Mouse (Mus musculus): ENCODE results near the gene Fut7. TPM values are rescaled to one million over a fixed set of nuclear protein-coding genes. Genes with fewer than 3 reads are reported as not detected.

The Fut7 gene
- polyA plus RNA-seq, 1 experiment from 2014 or later = 0.53 TPM

GRCm38 (mm10) chr2:25428442-25429236 lies 5.6 kb downstream of the Fut7 start, which contains the start of gene Abca2:
Gene Abca2 (plus strand): TSS chr2:25428703.
- under 1% methylated on average over 69 of the region's 89 CpGs for WGBS
- H3K4me2 ChIP-seq (replicated peaks) = peak within 1 kb of the TSS; percentile 80
- H3K4me1 ChIP-seq = peaks cover 31% of the 10 kb centered on the region
- peak within 1 kb of the TSS; percentile 63 for H3K4me3 ChIP-seq
- peak; percentile 89 for ATAC-seq (ENCODE audit: low FRiP score)
- peak within 1 kb of the TSS; percentile 86 for H3K9ac ChIP-seq
- H3K27ac ChIP-seq = peak within 1 kb of the TSS; percentile 82
- no peaks in the 10 kb centered on the region for H3K9me3 ChIP-seq (replicated peaks)
- H3K27me3 ChIP-seq = peaks cover 54% of the 10 kb centered on the region
- H3K36me3 ChIP-seq = peaks cover 5% of the 10 kb centered on the region; the same call in 1 of the 2 replicates

GRCm38 (mm10) chr2:25429435-25430180 lies 6.5 kb downstream of the Fut7 start:
- H3K9me3 ChIP-seq (replicated peaks) = no peaks in the 10 kb centered on the region
- ATAC-seq (ENCODE audit: low FRiP score) = no peak
- peak overlapping the region; percentile 80 for H3K4me2 ChIP-seq (replicated peaks)
- H3K9ac ChIP-seq = peak overlapping the region; percentile 86
- peaks cover 45% of the 10 kb centered on the region for H3K27me3 ChIP-seq
- H3K4me3 ChIP-seq = peak overlapping the region; percentile 63
- no peak overlapping the region for H3K27ac ChIP-seq
- 75% methylated on average over 5 of the region's 5 CpGs for WGBS
- H3K4me1 ChIP-seq = peaks cover 31% of the 10 kb centered on the region
- H3K36me3 ChIP-seq = peaks cover 9% of the 10 kb centered on the region; the same call in 1 of the 2 replicates

GRCm38 (mm10) chr2:25430395-25431233 lies 7.5 kb downstream of the Fut7 start:
- 56% methylated on average over 17 of the region's 17 CpGs for WGBS
- H3K4me1 ChIP-seq = peaks cover 31% of the 10 kb centered on the region
- no peak overlapping the region for H3K9ac ChIP-seq
- ATAC-seq (ENCODE audit: low FRiP score) = peak; percentile 7; the same call in 1 of the 2 replicates
- no peaks in the 10 kb centered on the region for H3K9me3 ChIP-seq (replicated peaks)
- H3K4me3 ChIP-seq = no peak overlapping the region; the same call in 1 of the 2 replicates
- H3K36me3 ChIP-seq = peaks cover 17% of the 10 kb centered on the region
- peaks cover 35% of the 10 kb centered on the region for H3K27me3 ChIP-seq
- H3K4me2 ChIP-seq (replicated peaks) = peak overlapping the region; percentile 80
- H3K27ac ChIP-seq = no peak overlapping the region

DNA sequence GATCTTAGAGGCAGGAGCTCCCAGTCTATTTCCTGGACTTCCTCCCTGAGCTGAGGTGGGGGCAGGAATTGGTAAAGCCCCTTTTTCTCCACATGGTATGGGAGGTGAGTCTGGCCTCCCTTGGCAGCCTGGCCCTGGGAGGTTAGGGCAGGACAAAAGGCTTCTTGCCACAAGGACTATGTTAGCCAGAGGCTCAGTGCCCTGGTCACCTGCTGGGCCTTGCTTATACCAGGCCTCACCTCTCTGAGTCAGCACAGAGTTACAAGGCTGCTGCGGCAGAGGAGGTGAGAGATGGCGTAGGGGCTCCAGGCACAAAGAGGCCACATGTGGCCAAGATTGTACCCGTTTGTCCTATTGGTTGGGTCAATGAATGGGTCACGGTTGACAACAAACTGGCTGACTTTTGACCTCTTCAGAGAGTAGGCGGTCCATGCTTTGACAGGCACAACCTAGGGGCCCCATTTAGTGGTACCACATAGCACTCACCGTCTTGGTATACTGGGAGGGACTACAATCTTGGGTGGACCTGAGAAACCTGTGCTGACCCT lies 8.3 kb downstream of the Fut7 start:
- no peaks in the 10 kb centered on the region for H3K9me3 ChIP-seq (replicated peaks)
- no peak for ATAC-seq (ENCODE audit: low FRiP score)
- H3K4me1 ChIP-seq = peaks cover 31% of the 10 kb centered on the region
- H3K27ac ChIP-seq = no peak overlapping the region
- H3K36me3 ChIP-seq = peaks cover 25% of the 10 kb centered on the region
- no peak overlapping the region; the same call in 1 of the 2 replicates for H3K4me3 ChIP-seq
- no peak overlapping the region for H3K4me2 ChIP-seq (replicated peaks)
- 41% methylated on average over 6 of the region's 6 CpGs for WGBS
- H3K27me3 ChIP-seq = peaks cover 28% of the 10 kb centered on the region
- H3K9ac ChIP-seq = no peak overlapping the region

- peaks cover 24% of the 10 kb centered on the region for H3K27me3 ChIP-seq
- 79% methylated on average over 11 of the region's 11 CpGs for WGBS
Observed at GRCm38 (mm10) chr2:25432326-25433098, 9.4 kb downstream of the Fut7 start.

DNA sequence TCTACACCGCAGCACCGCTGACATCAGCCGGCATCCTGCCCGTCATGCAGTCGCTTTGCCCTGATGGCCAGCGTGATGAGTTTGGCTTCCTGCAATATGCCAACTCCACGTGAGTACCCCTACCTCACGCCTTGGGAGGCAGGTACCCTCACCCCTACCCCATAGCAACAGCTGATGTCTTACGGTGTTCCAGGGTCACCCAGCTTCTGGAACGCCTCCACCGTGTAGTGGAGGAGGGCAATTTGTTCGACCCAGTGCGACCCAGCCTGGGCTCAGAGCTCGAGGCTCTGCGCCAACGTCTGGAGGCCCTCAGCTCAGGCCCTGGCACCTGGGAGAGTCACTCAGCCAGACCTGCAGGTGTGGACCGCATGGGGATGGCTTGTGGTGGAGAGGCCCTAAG lies 10.0 kb downstream of the Fut7 start:
- Histone ChIP-seq H3K27ac (no peak overlapping the region), H3K36me3 (peaks cover 40% of the 10 kb centered on the region)

More at GRCm38 (mm10) chr2:25432326-25433098, 9.4 kb downstream of the Fut7 start:
- Histone ChIP-seq H3K4me3 (no peak overlapping the region), H3K36me3 (peaks cover 34% of the 10 kb centered on the region), H3K4me2 (replicated peaks) (no peak overlapping the region), H3K4me1 (peaks cover 31% of the 10 kb centered on the region), H3K27ac (no peak overlapping the region), H3K9me3 (replicated peaks) (no peaks in the 10 kb centered on the region), H3K9ac (no peak overlapping the region)
- no peak for ATAC-seq (ENCODE audit: low FRiP score)

DNA sequence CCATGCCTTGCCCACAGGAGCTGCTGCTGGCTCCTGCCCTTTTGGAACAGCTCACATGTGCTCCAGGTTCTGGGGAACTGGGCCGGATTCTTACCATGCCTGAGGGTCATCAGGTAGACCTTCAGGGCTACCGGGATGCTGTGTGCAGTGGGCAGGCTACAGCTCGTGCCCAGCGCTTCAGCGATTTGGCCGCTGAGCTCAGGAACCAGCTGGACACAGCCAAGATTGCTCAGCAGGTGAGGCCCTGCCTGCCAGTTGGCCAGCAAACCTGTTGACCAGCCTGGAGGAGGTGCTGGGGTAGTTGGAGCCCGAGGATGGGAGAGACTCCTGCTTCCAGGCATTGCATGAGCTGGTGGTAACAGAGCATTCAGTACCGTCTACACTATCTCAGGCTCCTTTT lies 11.2 kb downstream of the Fut7 start:
- Histone ChIP-seq H3K27me3 (peaks cover 22% of the 10 kb centered on the region), H3K4me2 (replicated peaks) (no peak overlapping the region), H3K4me3 (no peak overlapping the region), H3K36me3 (peaks cover 52% of the 10 kb centered on the region), H3K4me1 (peaks cover 24% of the 10 kb centered on the region), H3K27ac (no peak overlapping the region), H3K9me3 (replicated peaks) (no peaks in the 10 kb centered on the region), H3K9ac (no peak overlapping the region)
- no peak for ATAC-seq (ENCODE audit: low FRiP score)
- WGBS = 90% methylated on average over 8 of the region's 8 CpGs

More for the DNA sequence above, 10.0 kb downstream of the Fut7 start:
- no peak for ATAC-seq (ENCODE audit: low FRiP score)
- Histone ChIP-seq H3K4me2 (replicated peaks) (no peak overlapping the region), H3K4me1 (peaks cover 31% of the 10 kb centered on the region), H3K27me3 (peaks cover 24% of the 10 kb centered on the region), H3K9me3 (replicated peaks) (no peaks in the 10 kb centered on the region), H3K9ac (no peak overlapping the region), H3K4me3 (no peak overlapping the region)
- WGBS = 90% methylated on average over 17 of the region's 17 CpGs

DNA sequence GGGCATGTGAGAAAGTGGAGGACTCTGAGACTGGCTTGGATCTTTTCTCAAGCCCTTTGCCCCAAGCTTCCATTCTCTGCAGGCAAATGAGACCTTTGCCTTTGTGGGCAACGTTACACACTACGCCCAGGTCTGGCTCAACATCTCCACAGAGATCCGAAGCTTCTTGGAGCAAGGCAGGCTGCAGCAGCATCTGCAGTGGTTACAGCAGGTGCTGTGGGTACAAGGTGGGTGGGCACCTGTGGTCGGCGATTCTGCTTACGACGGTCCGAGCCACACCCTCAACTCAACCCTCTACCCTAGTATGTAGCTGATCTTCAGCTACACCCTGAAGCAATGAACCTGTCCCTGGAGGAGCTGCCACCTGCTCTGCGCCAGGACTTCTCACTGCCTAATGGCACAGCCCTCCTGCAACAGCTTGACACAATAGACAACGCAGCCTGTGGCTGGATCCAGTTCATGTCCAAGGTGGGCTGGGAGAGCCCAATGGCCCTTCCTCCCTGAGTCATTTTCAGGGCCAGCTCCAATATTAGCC lies 13.3 kb downstream of the Fut7 start:
- Histone ChIP-seq H3K36me3 (peaks cover 64% of the 10 kb centered on the region), H3K4me1 (peaks cover 3% of the 10 kb centered on the region), H3K27ac (no peak overlapping the region), H3K9ac (no peak overlapping the region), H3K9me3 (replicated peaks) (no peaks in the 10 kb centered on the region), H3K4me2 (replicated peaks) (no peak overlapping the region), H3K27me3 (peaks cover 8% of the 10 kb centered on the region), H3K4me3 (no peak overlapping the region)
- no peak for ATAC-seq (ENCODE audit: low FRiP score)
- WGBS = 91% methylated on average over 10 of the region's 10 CpGs

GRCm38 (mm10) chr2:25441067-25441466 lies 18.0 kb downstream of the Fut7 start:
- no peak for ATAC-seq (ENCODE audit: low FRiP score)
- no peak overlapping the region for H3K4me2 ChIP-seq (replicated peaks)
- H3K27me3 ChIP-seq = no peaks in the 10 kb centered on the region
- H3K4me1 ChIP-seq = no peaks in the 10 kb centered on the region
- H3K9ac ChIP-seq = no peak overlapping the region
- 91% methylated on average over 20 of the region's 20 CpGs for WGBS
- no peaks in the 10 kb centered on the region for H3K9me3 ChIP-seq (replicated peaks)
- peaks cover 86% of the 10 kb centered on the region for H3K36me3 ChIP-seq
- H3K4me3 ChIP-seq = no peak overlapping the region
- no peak overlapping the region for H3K27ac ChIP-seq

GRCm38 (mm10) chr2:25442682-25443081 lies 19.6 kb downstream of the Fut7 start:
- Histone ChIP-seq H3K27ac (no peak overlapping the region), H3K27me3 (no peaks in the 10 kb centered on the region), H3K4me1 (no peaks in the 10 kb centered on the region), H3K4me3 (no peak overlapping the region), H3K36me3 (peaks cover 87% of the 10 kb centered on the region), H3K4me2 (replicated peaks) (no peak overlapping the region), H3K9ac (no peak overlapping the region), H3K9me3 (replicated peaks) (no peaks in the 10 kb centered on the region)
- no peak for ATAC-seq (ENCODE audit: low FRiP score)
- 89% methylated on average over 14 of the region's 14 CpGs for WGBS

All from hindbrain, embryonic 12.5 days (tissue).